Mouse (Mus musculus): ENCODE results near the gene Il23r.
"Not testable (repeated sequence)": the region's sequence is repeated elsewhere in the genome, so short reads cannot be mapped to it uniquely, and the experiment has no call there.

The Il23r gene

DNA sequence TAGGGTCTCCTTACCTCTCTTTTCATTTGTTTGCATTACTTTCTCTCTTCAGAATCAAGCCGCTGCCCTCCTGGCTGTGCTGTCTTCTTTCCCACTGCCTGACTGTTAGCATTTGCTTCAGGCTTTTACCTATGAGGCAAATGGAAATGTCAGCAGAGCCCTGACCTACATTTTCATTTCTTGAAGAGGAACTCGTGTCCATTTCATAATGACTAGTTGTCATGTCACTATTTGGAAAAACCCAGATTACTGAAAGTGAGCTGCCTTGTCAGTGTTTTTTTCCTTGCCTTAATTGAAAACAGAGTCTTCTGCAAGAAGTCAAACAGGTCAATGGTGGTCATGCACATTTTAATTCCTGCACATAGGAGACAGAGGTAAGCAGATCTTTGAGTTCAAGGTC, at the start of gene Il23r:
TSS of gene Il23r (minus strand) at position 101 of the 400 bp plus-strand sequence.
- no peak for DNase-seq

DNA sequence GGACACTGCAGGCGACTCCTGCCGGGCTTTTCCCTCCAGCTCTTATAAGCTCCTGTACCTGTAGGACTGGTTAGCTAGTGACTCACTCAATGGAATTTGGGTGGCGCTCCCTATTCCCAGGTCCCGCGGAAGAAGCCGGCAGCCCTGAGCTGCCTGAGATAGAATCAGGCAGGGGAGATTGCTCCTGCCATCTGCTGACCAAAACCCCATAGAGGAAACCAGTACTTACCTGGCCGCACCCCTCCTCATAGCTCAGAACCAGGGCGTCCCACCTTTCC, 44.1 kb upstream of the Il23r start, which contains the start of gene Tacstd2:
TSS of gene Tacstd2 (minus strand) at position 20 of the 278 bp plus-strand sequence.
- peak; percentile 21 for DNase-seq

DNA sequence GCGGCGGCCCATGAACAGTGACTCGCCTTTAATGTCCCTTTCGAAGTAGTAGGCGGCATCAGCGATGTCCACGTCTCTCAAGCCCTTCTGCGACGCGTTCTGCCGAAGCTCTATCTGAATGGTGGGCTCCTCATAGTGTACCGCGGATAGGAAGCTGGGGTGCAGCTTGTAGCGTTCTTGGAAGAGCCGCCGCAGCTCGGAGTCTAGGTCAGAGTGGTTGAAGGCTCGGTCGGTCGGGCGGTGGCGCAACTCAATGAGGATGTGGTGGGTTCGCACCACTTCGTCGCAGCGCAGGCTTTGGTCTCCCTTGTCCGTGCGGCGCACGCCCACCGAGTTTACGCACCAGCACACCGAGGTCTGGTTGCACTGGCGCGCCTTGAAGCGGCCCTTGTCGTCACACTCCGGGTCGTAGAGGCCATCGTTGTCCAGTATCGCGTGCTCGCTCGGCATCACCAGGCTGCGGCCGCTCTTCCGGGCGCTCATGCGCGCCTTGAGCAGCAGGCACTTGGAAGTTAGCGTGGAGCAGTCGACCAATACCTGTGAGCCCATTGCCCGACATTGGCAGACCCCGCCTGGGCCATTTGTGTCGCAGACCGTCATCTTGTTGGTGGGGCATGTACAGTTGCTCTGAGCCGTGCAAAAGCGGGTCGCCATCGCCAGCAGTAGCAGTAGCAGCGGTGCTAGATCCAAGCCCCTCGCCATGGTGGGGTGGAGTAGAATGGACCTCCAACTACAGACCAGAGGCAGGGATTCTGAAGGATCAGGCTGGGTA, 43.5 kb upstream of the Il23r start:
- peak; percentile 42 for DNase-seq

DNA sequence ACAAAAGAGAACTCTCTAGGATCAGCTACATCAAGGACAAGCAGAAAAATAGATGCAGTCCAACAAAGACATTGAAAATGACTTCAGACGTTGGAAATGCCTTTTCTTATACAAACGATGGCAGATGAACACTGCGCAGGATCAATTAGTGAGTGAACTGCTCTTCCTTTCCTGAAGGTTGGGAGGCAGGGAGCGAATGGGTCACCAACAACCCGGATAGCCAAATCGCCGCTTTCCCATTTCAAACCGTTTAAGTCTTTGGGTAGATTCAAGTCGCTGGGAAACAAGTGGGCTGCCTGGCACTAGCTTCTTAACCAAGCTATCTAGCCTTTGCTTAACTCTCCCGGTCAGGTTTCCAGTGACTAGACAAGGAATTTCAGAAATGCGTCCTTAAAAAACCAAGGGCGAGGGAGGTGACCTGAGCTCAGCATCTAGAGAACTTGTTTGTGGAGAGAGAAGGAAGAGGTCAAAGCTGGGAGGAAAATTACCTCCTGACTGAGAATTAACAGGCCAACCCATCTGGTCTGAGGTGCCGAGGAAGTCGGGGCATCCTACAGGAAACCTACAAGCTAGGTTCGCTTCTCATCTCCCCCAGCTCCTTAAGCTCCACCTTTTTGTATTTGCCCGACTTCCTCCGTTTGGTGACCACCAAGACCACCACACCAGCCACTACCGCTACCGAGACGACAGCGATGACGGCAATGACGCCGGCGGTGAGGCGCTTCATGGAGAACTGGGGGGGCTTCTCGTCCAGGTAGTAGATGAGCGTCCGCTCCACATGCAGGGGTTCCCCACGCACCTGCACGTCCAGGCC, 42.7 kb upstream of the Il23r start:
- DNase-seq, result peak; percentile 20

DNA sequence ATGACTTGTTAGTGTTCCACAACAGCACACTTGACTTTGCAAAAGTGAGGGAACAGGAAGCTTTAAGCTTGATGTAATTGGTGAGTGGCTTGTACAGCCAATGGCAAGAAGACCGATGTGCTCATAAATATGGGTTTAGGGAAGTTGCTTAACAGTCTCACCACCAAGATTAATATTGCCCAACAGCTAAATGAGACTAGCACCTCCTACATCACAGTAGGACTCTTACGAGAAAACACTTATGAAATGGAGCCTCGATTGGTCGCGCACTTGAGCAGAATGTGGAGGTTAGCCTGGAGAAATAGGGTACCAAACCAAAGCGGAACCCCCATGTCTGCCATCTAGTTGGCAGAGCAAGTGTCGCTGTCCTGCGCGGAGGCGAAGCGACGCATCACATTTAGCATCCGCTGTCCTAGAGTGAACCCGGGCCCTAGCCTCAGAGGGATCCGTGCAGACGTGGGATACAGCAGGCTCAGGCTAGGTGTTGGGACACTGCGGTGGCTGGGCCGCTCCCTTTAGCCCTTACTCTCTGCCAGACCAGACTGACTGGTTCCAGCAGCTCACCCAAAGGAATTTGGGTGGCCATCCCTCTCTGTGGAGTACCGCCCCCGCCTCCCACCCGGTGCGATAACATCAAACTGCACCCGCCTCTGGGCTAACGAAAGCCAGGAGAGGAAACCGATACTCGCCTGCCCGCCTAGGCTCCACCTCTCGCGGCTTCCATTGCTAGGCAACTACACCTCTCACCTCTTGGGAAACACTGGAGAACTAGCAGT, 41.2 kb upstream of the Il23r start:
- peak; percentile 59 for DNase-seq

DNA sequence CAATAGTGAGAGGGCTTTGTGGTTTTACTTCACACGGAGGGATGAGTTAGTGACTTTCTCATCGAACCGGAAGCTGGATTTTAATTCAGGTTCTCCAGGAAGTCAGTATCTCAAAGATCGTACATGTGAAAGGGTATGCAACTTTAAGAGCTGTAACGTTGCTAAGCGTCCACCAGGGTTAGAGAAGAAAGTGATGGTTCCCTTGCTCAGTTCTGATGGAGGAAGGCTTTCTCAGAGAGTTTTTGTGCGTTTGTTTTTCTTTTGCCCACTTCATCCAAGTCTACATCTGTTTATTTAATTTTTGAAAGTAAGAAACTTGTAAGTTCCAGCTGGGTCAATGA, 40.1 kb upstream of the Il23r start:
- no peak for DNase-seq

DNA sequence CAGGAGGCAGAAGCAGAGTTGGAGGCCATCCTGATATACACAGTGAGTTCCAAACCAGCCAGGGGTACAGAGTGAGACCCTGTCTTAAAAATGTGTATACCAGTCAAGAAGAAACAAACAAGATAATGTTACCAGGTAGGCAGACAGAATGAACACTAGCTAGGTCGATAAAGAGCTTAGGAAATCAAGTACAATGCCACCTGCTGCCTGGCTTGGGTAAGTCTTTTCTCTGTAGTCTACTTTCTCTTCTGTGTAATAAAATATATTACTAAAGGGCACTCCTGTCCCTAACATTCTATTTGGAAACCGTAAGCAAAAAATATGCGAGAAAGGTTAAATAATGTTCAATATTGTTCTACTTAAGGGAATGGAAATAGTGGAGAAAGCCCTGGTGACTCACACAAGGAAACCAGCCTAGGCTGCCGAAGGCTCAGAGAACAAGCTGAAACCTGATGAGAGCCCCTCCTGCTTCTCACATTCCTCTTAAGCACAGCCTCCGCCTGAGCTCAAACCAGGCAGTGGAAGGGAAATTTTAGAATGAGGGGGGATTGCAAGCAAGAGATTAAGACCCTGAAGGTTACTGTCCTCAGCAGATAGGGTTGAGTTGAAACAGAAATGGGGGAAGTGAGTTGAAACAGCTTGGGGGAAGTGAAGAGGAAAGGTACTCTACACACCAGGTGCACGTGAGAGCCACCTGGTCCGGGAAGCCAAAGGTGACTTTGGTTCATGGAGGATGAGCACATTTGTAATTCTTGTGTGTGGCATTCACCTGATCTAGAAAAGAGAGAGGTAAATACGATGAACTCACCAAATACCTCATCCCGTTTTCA, 39.6 kb upstream of the Il23r start:
- DNase-seq, result peak; percentile 28

DNA sequence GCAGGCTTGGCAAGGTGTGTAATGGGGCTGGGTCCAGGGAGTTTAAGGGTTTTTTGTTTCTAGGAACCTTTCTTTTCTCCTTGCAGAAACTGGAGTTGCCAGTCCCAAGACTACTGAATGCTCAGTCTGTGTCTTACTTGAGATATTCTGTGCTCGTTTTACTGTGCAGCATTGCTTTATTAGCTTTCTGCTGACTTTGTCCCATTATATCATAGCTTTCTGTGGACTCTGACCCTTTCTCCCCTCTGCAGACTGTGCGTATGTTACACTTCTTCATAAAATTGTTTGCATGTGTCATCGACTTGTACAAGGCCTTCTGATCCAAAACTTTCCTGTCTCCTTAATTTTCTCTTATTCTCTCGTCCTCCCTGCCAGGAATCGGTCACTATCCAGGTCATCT, 34.7 kb upstream of the Il23r start:
- no peak for DNase-seq

DNA sequence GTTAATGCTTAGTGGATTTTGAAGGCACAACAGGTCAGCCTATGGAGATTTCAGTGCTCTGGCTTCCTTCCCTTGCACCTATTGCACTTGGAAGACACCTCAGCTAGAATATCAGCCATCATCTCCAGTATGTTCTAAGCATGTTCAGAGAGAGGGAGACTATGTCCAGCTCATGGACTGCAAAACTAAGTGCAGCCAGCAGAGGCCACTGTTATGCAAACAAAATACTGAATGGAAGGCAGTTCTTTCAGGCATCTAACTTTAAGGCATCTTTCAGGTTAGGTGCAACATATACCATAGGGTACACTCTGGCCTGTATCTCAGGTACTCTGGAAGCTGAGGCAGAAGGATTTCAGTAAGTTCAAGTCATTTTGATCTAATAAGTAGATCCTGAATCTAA, 19.1 kb upstream of the Il23r start:
- peak; percentile 71 for DNase-seq

DNA sequence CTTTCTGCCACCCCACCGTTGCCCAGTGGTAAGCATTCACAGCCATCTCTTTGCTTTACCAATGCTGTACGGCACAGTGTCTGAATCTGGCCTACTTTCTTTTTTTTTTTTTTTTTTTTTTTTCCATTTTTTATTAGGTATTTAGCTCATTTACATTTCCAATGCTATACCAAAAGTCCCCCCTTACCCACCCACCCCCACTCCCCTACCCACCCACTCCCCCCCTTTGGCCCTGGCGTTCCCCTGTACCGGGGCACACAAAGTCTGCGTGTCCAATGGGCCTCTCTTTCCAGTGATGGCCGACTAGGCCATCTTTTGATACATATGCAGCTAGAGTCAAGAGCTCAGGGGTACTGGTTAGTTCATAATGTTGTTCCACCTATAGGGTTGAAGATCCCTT, 10.3 kb upstream of the Il23r start:
- DNase-seq, result not testable (repeated sequence)

DNA sequence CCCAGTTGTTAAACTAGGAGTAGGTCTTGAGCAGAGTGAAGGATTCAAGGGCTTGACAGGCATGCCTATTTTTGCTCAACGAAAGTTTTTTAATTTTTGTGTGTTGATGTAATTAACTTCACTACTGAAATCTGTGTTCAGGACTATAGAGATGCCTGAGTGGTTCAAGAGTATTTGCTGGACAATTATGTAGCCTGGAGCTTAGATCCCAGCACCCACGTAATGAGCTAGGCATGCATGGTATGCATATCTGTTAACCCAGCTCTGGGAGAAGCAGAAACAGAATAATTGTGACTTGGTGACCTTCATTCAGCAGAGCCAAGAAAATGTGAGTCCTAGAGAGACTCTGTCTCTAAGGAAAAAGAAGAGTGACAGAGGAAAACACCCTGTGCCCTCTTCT, 10.6 kb downstream of the Il23r start:
- DNase-seq, result peak; percentile 13

DNA sequence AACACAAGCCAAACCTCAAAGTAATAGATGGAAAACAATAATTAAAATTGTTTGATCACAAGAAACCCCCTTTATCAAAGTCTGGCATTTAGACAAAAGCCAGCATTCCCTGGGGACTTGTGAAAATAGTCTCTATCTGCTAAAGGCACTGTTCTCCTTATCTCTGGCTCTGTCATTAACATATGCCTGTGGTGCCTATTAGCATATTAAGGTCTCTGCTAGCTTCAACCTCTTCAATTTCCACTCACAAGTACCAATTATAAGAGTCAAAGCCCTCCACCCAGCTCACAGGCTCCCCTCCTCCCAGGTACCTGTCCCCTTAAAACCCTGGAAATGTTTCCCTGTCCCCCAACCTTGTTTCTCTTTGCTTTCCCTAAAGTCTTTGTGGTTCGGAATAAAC, 20.4 kb downstream of the Il23r start:
- no peak for DNase-seq

DNA sequence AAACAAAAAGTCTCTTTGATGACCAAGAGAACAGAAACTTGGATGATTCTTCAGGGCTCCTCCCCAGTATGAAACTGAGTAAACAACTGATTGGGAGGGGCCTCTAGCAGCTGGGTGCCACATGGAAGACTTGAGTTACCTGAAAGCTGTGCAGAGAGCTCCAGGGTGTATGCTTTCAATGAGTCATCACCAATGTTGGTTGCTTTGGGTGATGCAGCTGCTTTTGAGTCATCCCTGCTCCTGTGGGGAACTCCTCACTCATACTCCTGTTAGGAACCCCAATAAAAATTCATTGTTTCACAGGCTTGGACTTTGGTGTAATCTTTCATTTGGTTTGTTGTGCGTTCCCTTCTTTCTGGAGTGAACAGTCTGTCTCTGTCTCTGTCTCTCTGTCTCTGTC, 32.2 kb downstream of the Il23r start:
- no peak for DNase-seq

DNA sequence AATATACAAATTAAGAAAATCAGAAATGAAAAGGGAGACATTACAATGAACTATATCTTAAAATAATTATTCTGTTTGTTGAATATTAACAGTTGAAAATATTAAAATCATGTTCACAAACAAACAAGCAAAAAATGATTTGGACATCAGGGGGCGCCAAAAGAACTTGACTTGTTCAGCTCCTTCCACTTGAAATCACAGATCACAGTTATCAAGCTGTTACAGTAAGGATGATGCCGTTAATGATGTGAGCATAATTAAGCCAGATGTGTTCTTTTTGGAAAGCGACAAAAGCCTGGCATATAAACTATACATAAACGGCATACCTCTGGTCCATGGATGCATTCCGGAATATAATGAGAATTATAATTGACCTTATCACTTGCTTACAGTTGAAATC, 40.3 kb downstream of the Il23r start:
- DNase-seq, result no peak

DNA sequence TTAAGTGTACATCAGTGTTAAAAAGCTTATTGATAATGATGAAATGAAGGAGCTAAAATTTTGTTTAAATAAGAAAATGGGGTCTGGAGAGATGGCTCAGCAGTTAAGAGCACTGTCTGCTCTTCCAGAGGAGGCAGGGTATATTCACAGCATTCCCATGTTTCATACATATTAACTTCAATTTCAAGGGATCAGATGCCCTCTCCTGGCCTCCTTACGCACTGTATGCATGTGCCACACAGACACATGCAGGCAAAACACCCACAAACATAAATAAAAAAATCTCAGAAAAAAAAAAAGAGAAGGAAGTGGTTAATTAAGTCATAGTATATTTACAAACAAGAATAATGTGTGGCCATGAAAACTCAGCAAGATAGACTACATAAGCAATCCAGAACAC, 45.8 kb downstream of the Il23r start:
- DNase-seq, result no peak

DNA sequence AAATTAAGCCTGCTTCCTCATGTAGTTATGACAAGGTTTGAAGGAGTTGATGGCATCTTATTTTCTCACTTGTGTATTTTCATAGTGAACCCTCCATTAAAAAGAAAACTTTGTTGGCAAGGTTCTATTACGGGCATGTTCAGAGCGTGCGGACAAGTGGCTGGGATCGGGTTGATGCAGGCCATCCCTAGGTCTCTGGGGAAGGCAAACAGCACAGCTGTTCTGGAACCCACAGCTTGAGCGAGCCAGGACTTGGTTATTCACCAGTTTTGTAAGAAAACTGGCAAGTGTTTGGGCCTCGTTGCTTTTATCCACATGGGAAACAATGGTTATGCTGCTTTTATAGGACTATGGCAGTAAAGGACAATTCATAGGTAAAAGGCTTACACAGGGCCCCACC, 48.5 kb downstream of the Il23r start:
- no peak for DNase-seq

DNA sequence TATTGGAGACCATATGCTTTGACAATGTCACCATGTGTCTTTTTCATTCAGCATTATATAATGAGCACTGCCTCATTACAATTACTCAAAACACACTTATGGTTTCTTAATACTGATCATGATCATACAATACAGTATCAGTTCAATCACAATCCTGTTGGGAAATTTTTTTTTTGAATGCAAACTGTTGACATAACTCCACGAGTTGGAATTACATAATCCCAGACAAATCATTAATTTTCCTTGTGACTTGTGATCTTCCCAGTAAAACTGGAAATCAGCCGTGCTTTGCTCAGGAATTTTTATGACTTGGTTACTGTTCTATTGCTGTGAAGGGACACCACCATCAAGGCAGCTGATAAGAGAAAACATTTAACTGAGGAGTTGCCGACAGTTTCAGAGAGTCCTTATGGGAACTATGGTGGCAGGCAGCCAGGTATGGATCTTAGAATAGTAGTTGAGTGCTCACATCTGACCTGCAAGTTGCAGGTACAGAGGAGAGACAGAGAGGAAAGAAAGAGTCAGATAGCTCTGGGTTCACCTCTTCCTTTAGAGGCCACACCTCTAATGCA, 53.8 kb downstream of the Il23r start:
- no peak for DNase-seq

DNA sequence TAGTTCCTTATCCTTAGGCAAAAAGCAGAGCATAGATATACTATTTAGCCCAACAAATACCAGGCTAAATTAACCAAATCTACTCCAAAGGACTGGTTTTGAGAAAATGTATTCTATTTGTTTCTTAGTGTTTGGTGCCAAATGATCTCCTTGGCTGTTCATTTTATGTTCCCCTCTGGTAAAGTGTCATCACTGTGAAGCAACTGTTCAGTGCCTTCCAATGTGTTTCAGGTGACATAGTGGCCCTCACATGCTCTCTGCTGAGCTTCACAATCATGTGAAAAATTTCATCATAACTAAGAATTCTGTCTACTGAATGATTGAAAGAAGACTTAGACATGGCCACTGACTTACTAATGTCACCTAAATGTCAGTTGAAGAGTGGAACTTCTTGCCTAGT, 54.6 kb downstream of the Il23r start:
- DNase-seq, result no peak

DNA sequence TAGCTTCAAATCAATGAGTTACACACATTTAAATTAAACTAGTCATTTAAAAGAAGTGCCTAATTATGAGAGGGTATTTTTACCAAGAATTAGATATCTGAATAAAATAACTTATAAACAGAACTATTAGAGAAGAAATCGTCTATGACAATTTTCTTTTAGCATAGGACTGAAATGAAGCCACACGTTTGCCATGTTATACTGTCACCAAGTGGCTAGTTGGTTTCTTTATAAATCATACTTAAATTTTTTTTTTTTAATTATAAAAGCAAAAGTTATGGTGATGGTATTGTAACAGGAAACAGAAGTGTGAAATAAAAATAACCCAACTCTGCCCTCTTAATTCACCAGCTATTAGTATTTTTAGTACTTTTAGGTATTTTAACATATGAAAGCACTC, 55.4 kb downstream of the Il23r start:
- DNase-seq, result no peak

DNA sequence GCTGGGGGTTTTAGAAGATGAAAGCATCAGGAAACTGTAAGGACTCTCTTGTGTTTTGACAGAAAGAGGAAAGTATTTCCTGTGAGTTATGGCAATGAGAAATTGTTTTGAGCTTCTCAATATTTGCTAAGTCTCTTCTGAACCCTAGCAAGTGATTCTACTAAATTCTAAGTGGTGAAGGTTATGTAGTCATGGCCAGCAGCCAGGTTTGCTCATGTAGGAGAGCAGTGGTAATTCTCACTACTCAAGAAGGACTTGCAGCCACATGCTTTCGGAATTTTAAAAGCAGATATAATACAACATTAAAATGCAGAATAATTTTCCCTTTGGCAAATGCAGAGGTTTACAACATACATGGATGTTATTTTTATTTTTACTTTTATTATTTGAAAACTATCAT, 55.9 kb downstream of the Il23r start:
- no peak for DNase-seq

DNA sequence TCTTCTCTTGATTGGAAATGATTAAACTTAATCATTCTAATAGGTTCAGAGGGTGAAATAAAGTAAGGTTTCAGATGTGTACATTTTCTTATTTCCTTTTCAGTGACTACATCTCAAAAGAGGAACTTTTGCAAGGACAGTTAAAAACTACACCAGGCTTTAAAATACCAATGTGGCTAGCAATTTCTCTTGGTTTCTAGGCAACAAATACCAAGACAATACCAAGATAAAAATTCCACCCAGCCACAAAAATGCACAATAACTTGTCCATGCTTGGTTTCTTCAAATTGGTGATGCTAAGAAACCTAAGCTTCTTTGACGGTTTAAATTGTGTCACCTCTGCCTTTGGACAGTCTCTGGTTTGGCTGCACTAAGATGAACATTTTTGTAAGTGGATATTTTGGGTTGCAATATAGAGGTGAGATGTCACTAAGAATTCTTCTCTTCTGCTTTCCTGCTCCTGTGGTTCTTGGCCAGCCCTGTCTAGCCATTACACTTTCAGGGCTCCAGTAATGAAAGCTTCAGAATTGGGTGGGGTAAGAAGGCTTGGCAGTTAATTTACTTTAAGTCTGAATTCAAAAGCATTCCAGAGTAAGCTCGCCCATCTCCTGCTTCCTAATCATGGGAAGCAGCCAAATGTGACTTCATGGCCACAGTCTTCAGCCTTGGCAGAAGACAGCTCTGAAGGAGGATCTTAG, 56.8 kb downstream of the Il23r start:
- DNase-seq, result no peak

DNA sequence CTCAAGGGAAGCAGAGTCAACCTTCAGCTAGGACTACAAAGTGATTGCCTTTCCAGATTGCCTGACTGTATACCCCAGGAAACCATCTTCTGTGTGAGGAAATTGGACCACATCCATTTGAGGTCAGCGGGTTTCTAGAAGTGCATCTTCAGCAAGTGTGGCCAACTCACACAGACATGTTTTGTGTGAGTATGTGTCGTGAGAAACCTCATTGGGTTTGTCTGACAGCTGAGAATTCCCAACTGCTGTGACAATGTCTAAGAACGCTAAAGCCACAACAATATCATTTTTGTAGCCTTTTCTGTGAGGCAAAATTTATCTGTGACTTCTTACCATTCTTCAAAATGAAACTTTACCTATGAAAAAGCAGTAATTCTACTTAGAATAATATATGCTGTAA, 59.8 kb downstream of the Il23r start:
- DNase-seq, result no peak
